Mouse (Mus musculus): Measurements from ENCODE around the gene Atg14. TPM values are rescaled to one million over a fixed set of nuclear protein-coding genes. Genes with fewer than 3 reads are reported as not detected.

Gene Atg14
- 14.2 and 14.3 TPM in 2 replicates for polyA plus RNA-seq (2012; rRNA removed)

DNA sequence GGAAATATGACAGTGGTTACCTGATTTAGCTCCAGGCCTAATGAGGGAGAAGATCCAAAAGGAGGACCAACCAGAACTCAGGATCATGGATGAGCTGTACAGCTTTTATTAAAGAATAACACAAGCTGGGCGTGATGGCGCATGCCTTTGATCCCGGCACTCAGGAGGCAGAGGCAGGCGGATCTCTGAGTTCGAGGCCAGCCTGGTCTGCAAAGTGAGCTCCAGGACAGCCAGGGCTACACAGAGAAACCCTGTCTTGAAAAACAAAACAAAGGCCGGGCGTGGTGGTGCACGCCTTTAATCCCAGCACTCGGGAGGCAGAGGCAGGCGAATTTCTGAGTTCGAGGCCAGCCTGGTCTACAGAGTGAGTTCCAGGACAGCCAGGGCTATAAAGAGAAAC lies at the start of gene Atg14:
Atg14 (minus strand) TSS at position 101 of the 400 bp plus-strand sequence.

Other genes starting within 250 kb of the Atg14 start
- gene Lgals3, start 202.9 kb downstream of the Atg14 start, polyA plus RNA-seq (2012; rRNA removed), result 7.0 and 11.0 TPM in 2 replicates
- gene Dlgap5, start 152.2 kb downstream of the Atg14 start, polyA plus RNA-seq (2012; rRNA removed), result 19.2 and 25.5 TPM in 2 replicates
- 19.6 and 22.3 TPM in 2 replicates for gene Fbxo34, start 120.2 kb downstream of the Atg14 start, polyA plus RNA-seq (2012; rRNA removed)
- gene Ktn1, start 77.8 kb upstream of the Atg14 start, polyA plus RNA-seq (2012; rRNA removed), result 64.1 and 65.5 TPM in 2 replicates